Mouse (Mus musculus) midbrain, embryonic 15.5 days (tissue): ENCODE results near the gene St6gal1. TPM values are rescaled to one million over a fixed set of nuclear protein-coding genes. Genes with fewer than 3 reads are reported as not detected.

ENCODE experiments used
- ATAC-seq: fragments of 200-750 bp; cut with Nextera tagmentation; replicated peaks from 2 replicates; pipeline ENCODE4 v1.8.0; 2017; ENCODE audit warnings: moderate TSS enrichment
- H3K27ac ChIP-seq: fragments of 300-500 bp; sonication (generic); 2 replicates; pipeline ENCODE4 v1.5.1; 2015; ENCODE audit warnings: mild to moderate bottlenecking, inconsistent platforms
- H3K27me3 ChIP-seq: fragments of 300-500 bp; sonication (generic); replicated peaks from 2 replicates; pipeline ENCODE4 v1.6.1; 2015; ENCODE audit warnings: inconsistent platforms
- H3K36me3 ChIP-seq: fragments of 300-500 bp; sonication (generic); replicated peaks from 2 replicates; pipeline ENCODE4 v1.6.1; 2015; ENCODE audit warnings: inconsistent platforms
- H3K4me1 ChIP-seq: fragments of 300-500 bp; sonication (generic); 2 replicates; pipeline ENCODE4 v1.6.1; 2015; ENCODE audit warnings: inconsistent platforms
- H3K4me2 ChIP-seq: fragments of 300-500 bp; sonication (generic); 2 replicates; pipeline ENCODE4 v1.6.1; 2015; ENCODE audit warnings: inconsistent platforms, mild to moderate bottlenecking, moderate library complexity
- H3K4me3 ChIP-seq: fragments of 300-500 bp; sonication (generic); 2 replicates; pipeline ENCODE4 v1.5.1; 2015; ENCODE audit warnings: mild to moderate bottlenecking, inconsistent platforms
- H3K9ac ChIP-seq: fragments of 300-500 bp; sonication (generic); 2 replicates; pipeline ENCODE4 v1.6.1; 2015; ENCODE audit warnings: mild to moderate bottlenecking, inconsistent platforms
- H3K9me3 ChIP-seq: fragments of 300-500 bp; sonication (generic); 2 replicates; pipeline ENCODE4 v1.6.1; 2016; ENCODE audit warnings: inconsistent platforms
- WGBS: fragments of 180-500 bp; shearing (Covaris S2); methylation state at CpG from one replicate; pipeline ENCODE4 v1.1.7; 2015; ENCODE audit warnings: mixed read lengths; 5-methylcytosine and 5-hydroxymethylcytosine counted together
- polyA plus RNA-seq: library from polyadenylated mRNA; unstranded; fragments of >200 nt; fragmentation: Nextera tagmentation; extraction: Ambion mirVana; gene quantifications from 2 replicates; pipeline ENCODE4 v1.2.1, GENCODE M21; 2015

The St6gal1 gene
- polyA plus RNA-seq, 1 experiment from 2014 or later: 29.4 TPM

DNA sequence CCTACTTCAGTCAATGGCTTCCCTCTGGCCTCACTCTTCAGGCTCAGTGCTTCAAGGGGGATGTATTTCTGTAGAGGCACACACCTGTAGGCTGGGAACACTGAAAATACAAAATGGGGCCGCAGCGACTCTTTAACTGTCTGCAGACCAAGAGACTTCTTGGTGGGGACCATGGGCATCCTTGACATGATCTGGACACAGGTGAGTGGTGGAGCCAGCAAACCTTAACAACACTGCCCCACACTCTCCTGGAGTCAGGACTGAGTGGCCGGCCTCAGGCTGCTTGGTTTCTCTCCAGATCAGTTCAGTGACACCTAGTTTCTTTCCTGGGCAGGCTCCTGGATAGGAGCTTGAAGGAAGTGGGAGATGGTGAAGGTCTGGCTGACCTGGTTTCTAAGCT lies 74.4 kb downstream of the St6gal1 start:
- H3K9me3 ChIP-seq: no peaks in the 10 kb centered on the region
- H3K27ac ChIP-seq: no peak overlapping the region
- WGBS: 98% methylated on average over 3 of the region's 3 CpGs
- H3K9ac ChIP-seq: no peak overlapping the region
- H3K4me3 ChIP-seq: no peak overlapping the region
- H3K4me1 ChIP-seq: no peaks in the 10 kb centered on the region
- ATAC-seq: no peak
- no peaks in the 10 kb centered on the region for H3K27me3 ChIP-seq
- H3K4me2 ChIP-seq: no peak overlapping the region
- H3K36me3 ChIP-seq: no peaks in the 10 kb centered on the region

DNA sequence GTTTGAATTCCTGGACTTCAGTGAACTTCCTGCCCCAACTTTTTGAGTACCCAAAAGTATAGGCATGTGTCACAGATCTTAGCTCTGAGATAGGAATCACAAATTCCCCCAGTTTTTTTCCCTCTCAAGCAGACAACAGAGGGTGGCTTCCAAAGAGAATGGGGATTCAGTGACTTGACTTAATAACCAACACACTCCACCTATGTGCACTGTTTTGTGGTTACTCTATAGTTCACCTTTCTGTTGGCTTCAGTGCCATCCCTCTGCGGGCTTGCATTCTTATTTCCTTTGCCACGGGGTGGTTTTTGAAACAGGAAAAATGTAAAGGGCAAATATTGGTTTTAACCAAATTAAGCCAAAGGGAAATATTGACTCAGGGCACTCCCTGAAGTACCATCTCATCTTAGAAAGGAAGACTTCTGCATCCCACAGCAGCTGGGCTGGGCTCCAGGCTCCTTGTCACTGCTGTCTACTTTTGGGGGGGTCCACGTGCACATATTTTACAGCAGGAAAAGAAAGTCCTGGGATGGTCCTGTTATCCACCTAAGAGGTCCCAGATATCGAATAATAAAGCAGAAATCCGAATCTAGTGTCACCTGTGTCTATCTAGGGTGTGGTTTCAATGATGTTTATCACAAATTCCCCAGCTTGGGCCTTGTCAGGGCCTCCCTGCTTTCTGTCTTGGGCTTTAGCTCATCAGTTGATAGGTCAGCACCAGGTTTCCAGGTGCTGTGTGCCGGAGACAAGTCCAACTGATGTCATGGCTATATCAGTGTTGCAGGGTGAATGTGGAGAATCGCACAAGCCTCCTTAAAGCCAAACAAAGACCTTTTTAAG lies 75.6 kb downstream of the St6gal1 start:
- H3K4me3 ChIP-seq: no peak overlapping the region
- H3K9ac ChIP-seq: no peak overlapping the region
- no peaks in the 10 kb centered on the region for H3K4me1 ChIP-seq
- H3K4me2 ChIP-seq: no peak overlapping the region
- H3K9me3 ChIP-seq: no peaks in the 10 kb centered on the region
- no peak for ATAC-seq
- 80% methylated on average over 7 of the region's 7 CpGs for WGBS
- no peak overlapping the region for H3K27ac ChIP-seq
- no peaks in the 10 kb centered on the region for H3K27me3 ChIP-seq
- H3K36me3 ChIP-seq: no peaks in the 10 kb centered on the region

DNA sequence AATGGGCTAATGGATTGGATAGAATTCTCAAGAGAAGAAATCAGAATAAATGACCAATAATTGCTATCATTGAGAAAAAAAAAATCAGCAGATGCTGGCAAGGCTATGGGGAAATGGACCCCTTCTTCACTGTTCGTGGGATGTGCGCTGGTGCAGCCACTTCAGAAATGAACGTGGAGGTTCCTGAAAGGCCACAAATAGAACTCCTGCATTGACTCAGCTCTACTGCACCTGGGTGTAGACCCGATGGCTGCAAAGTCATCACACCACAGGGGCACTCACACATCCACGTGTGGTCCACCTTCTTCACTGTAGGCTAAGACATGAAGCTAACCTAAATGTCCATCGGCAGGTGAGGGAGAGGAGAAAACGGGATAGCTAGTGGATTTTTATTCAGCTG lies 77.2 kb downstream of the St6gal1 start:
- no peak overlapping the region for H3K4me2 ChIP-seq
- no peak overlapping the region for H3K27ac ChIP-seq
- no peaks in the 10 kb centered on the region for H3K4me1 ChIP-seq
- WGBS: 90% methylated on average over 7 of the region's 7 CpGs
- no peak overlapping the region for H3K9ac ChIP-seq
- no peak for ATAC-seq
- H3K9me3 ChIP-seq: no peaks in the 10 kb centered on the region
- no peaks in the 10 kb centered on the region for H3K27me3 ChIP-seq
- no peaks in the 10 kb centered on the region for H3K36me3 ChIP-seq
- H3K4me3 ChIP-seq: no peak overlapping the region

DNA sequence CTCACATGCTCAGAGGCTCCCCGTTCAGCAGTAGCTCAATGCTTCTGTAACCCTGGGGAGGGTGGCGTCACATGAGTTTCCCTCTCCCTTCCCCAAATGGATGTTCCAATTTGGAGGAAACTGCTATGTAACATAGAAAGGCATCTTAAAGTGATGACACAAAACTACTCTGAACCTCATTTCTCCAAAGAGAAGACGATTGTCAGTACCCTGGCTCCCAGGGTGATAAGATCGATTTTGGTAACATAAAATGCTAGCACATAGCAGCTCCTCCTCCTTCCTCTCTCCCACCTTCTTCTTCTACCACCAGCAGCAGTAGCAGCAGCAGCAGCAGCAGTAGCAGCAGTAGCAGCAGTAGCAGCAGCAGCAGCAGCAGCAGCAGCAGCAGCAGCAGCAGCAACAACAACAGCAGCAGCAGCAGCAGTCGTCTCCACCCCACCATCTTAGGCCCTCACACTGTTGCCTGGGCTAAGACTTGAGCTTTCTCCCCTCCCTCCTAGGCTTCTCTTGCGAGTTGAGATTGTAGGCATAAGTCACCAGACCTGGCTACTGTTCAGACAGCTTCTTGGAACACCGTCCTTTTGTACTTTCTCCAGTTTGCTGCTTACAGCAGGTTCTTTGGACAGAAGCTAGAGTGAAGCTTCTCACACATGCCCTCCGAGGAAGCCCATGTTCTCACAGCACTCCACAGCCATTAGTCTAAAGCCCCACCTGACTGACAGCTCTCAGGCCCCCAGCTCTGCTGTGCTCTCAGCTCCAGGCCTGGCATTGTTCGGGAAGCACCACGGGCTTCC lies 81.5 kb downstream of the St6gal1 start:
- no peak overlapping the region for H3K4me3 ChIP-seq
- no peaks in the 10 kb centered on the region for H3K36me3 ChIP-seq
- no peak overlapping the region for H3K9ac ChIP-seq
- no peaks in the 10 kb centered on the region for H3K27me3 ChIP-seq
- H3K4me1 ChIP-seq: no peaks in the 10 kb centered on the region
- H3K4me2 ChIP-seq: no peak overlapping the region
- no peak for ATAC-seq
- no peaks in the 10 kb centered on the region for H3K9me3 ChIP-seq
- H3K27ac ChIP-seq: no peak overlapping the region
- 67% methylated on average over 10 of the region's 10 CpGs for WGBS

DNA sequence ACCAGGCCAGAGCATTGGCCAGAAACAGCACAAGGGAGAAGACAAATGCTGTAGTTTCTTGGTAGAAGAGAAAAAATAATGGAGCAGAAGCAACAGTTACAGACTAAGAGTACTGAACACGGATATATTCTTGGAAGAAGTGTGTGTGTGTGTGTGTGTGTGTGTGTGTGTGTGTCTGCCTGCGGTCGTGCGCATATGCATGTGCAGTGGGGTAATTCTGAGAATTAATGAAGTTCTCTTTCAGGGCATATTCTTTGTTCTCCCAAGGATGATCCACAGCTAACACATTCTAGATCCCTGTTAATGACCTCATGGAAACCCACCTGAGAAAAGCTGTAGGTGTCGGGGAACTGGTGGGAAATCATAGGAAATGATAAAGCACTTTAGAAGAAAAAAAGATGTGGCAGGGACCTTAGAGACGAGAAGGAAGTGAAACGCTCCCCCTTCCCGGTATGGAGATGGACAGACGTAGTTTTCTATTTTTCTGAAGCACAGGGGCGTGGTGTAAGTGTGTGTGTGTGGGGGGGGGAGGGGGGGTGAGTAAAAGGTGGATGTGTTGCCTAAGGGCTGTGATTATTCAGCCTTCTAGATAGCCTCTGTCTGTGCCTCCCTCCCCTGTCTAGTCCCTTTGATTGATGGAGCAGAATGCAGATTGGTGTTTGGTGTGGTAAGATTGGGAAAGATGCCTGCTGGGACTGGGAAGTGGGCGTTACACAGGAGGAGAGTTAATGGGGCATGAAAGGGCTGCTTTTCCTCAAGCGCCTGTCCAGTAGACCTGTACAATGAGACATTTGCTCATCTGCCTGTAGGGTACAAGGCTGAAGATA lies 82.8 kb downstream of the St6gal1 start:
- H3K36me3 ChIP-seq: no peaks in the 10 kb centered on the region
- 54% methylated on average over 12 of the region's 12 CpGs for WGBS
- no peak overlapping the region for H3K4me2 ChIP-seq
- no peaks in the 10 kb centered on the region for H3K27me3 ChIP-seq
- H3K9me3 ChIP-seq: no peaks in the 10 kb centered on the region
- no peak overlapping the region for H3K9ac ChIP-seq
- H3K4me3 ChIP-seq: no peak overlapping the region
- no peak overlapping the region for H3K27ac ChIP-seq
- peak; percentile 37; the same call in 1 of the 2 replicates for ATAC-seq
- no peaks in the 10 kb centered on the region for H3K4me1 ChIP-seq

DNA sequence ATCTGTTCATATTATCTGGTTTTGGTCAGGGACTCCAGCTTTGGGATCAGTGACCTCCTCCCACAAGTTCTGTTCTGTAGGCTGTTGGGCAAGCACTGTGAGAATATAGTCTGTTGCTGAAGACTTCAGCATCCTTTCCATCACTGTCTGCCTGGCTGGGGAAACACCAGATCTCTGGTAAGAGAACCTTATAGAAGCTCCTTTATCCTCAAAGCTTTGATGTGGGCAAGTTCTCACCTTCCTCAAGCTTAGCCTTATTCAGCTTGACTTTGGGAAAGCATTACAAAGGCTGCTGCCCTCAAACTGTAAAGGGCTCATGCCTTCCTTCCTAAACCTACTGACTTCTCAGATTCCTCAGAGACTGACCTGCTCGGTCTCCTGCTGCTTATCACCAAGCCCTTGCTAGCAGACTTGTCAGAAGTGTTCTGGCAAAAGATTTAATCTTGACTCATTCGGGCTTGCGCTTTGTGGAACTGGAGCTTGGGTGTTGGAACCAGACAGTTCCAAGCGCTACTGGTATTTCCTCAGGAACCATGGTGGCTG lies 83.5 kb downstream of the St6gal1 start:
- no peak overlapping the region for H3K4me2 ChIP-seq
- ATAC-seq: no peak
- no peaks in the 10 kb centered on the region for H3K4me1 ChIP-seq
- 79% methylated on average over 4 of the region's 4 CpGs for WGBS
- H3K9me3 ChIP-seq: no peaks in the 10 kb centered on the region
- no peak overlapping the region for H3K9ac ChIP-seq
- no peaks in the 10 kb centered on the region for H3K27me3 ChIP-seq
- H3K36me3 ChIP-seq: no peaks in the 10 kb centered on the region
- H3K27ac ChIP-seq: no peak overlapping the region
- no peak overlapping the region for H3K4me3 ChIP-seq

DNA sequence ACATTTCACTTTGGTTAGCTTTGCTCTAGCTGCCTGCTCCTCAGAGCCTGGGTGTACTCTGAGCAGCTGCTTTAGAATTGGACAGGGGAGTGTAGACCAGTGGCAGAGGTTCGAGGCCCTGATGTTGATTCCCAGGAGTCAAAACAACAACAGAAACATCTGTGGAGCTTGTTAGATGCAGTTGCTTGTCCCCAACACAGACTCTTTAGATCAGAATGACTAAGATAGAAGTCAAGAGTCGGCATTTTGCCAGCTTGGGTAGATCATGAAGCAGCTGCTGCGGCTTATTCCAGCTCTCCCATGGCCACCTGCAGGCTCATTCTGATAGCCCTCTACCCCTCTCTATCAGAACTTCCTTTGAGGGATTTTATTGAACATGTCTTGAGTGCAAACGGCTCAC lies 84.5 kb downstream of the St6gal1 start:
- ATAC-seq: no peak
- H3K4me3 ChIP-seq: no peak overlapping the region
- no peaks in the 10 kb centered on the region for H3K9me3 ChIP-seq
- 86% methylated on average over 4 of the region's 4 CpGs for WGBS
- H3K27ac ChIP-seq: no peak overlapping the region
- H3K27me3 ChIP-seq: no peaks in the 10 kb centered on the region
- H3K9ac ChIP-seq: no peak overlapping the region
- H3K36me3 ChIP-seq: no peaks in the 10 kb centered on the region
- no peak overlapping the region for H3K4me2 ChIP-seq
- H3K4me1 ChIP-seq: no peaks in the 10 kb centered on the region

DNA sequence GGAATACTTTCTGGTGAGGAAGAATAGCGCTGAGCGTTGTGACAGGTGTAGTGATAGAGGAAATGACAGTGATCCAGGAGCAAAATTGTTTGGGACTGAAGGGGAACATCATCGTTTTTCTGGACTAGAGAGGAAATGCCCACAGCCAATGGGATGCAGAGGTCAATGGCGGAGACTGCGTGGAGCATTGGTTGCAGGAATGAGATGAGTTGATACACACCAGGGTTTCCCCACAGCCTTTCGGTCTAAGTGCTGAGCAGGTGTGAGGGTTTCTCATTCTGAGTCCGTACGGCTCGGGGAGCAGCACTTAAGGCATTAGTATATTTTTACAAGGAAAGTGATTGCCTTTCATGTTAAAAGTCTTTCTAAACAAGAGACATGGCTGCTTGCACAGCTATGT lies 88.1 kb downstream of the St6gal1 start:
- Histone ChIP-seq H3K27ac (no peak overlapping the region), H3K4me2 (no peak overlapping the region), H3K36me3 (no peaks in the 10 kb centered on the region), H3K27me3 (no peaks in the 10 kb centered on the region), H3K4me1 (no peaks in the 10 kb centered on the region), H3K4me3 (no peak overlapping the region), H3K9me3 (no peaks in the 10 kb centered on the region), H3K9ac (no peak overlapping the region)
- no peak for ATAC-seq
- WGBS: 96% methylated on average over 9 of the region's 9 CpGs

DNA sequence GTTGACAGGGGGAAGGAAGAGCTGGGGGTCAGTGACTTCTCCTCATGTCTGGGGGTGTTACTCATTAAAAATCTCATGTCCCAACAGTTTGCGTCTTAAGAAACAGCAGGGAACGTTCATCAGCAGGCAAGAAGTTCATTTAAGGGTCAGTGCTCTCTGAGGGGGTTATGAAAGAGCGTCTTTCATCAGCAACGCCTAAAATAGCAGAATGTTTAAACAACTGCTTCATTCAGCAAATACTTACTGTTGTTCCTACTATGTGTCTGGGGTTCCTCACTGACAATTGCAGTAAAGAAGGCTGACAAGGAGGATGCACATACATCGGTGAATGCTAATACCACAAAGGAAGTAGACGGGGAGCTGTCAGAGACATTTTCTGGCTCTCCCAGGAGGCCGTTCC lies 90.2 kb downstream of the St6gal1 start:
- ATAC-seq: no peak
- no peaks in the 10 kb centered on the region for H3K9me3 ChIP-seq
- 32% methylated on average over 7 of the region's 7 CpGs for WGBS

DNA sequence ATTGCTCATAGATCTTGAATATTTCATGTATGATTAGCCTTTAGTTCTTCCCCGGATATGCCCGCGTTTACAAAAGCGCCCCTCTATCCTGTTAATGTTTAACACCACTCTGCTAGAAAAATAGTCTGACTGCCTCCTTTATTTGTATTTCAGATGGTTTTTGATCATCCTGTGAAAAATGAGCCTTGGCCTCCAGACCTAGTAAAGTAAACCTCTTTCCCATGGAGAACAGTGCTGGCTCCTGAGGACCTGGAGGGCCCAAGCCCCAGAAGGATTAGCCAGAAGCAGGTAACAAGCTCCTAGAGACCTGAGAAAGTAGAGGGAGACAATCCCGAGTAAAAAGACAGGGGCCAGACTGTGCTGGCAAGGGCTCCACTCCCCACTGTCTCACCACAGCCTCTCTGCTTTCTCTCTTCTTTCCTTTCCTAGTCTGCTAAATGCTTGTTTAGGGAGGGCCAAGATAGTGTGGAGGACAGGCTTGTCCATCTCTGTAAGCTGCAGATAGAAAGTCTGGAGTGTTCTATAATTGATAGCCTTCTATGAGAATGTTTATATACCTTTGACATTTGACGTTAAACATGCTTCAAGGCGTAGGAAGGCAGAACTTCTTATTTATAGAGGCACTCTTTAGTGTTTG lies 93.0 kb downstream of the St6gal1 start:
- 83% methylated on average over 7 of the region's 7 CpGs for WGBS
- H3K36me3 ChIP-seq: peaks cover 6% of the 10 kb centered on the region; the same call in 1 of the 2 replicates
- H3K27ac ChIP-seq: no peak overlapping the region
- no peak for ATAC-seq
- no peak overlapping the region for H3K4me3 ChIP-seq
- no peaks in the 10 kb centered on the region for H3K9me3 ChIP-seq
- no peaks in the 10 kb centered on the region for H3K27me3 ChIP-seq
- H3K9ac ChIP-seq: no peak overlapping the region
- no peaks in the 10 kb centered on the region for H3K4me1 ChIP-seq
- H3K4me2 ChIP-seq: no peak overlapping the region

More for the DNA sequence above, 90.2 kb downstream of the St6gal1 start:
- no peaks in the 10 kb centered on the region for H3K4me1 ChIP-seq
- no peak overlapping the region for H3K9ac ChIP-seq
- H3K4me2 ChIP-seq: no peak overlapping the region
- no peaks in the 10 kb centered on the region for H3K36me3 ChIP-seq
- H3K27ac ChIP-seq: no peak overlapping the region
- H3K27me3 ChIP-seq: no peaks in the 10 kb centered on the region
- H3K4me3 ChIP-seq: no peak overlapping the region

DNA sequence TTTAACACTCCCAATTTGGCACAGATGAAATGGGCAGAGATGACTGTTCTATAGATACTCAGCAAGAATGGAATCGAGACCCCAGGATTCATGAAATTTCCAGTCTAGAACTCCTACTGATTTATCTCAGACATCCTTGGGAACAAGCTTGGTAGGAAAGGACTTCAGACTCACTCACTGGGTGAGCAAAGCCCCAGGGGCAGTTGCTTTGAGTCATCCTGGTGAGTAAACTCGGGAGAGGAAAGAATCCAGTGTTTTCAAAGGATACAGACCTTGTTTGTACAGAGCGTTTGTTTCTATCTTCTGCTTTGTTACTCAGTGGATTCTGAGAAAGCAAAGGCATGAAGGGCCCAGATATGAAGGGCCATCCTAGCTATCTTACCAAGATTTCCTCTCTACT lies 95.5 kb downstream of the St6gal1 start:
- Histone ChIP-seq H3K27ac (no peak overlapping the region), H3K36me3 (peaks cover 6% of the 10 kb centered on the region; the same call in 1 of the 2 replicates), H3K4me1 (no peaks in the 10 kb centered on the region), H3K9ac (no peak overlapping the region), H3K9me3 (no peaks in the 10 kb centered on the region), H3K4me3 (no peak overlapping the region), H3K27me3 (no peaks in the 10 kb centered on the region), H3K4me2 (no peak overlapping the region)
- 90% methylated on average over 3 of the region's 3 CpGs for WGBS
- ATAC-seq: no peak
